Mouse (Mus musculus) heart, embryonic 14.5 days (tissue): Measurements from ENCODE around the gene C030005K15Rik. TPM values are rescaled to one million over a fixed set of nuclear protein-coding genes. Genes with fewer than 3 reads are reported as not detected.

Experiments
- ATAC-seq: fragments of 200-750 bp; cut with Nextera tagmentation; 2 replicates; pipeline ENCODE4 v1.8.0; 2017; ENCODE audit warnings: low read depth, moderate TSS enrichment; ENCODE audit not compliant: insufficient number of reproducible peaks, insufficient read depth, low FRiP score
- H3K27ac ChIP-seq, 2 experiments: fragments of 200-500 bp in 1 of 2; fragments of 300-500 bp in 1 of 2; sonication (generic) in 1 of 2; replicated peaks in 1 of 2; 2 replicates each; pipeline ENCODE4 v1.5.1; 2012 to 2014; ENCODE audit warnings: low read depth in 2 of 2, low read length in 2 of 2, control low read depth in 1 of 2, mild to moderate bottlenecking in 1 of 2, mixed read lengths in 1 of 2; ENCODE audit not compliant: control insufficient read depth in 1 of 2, insufficient read depth in 1 of 2
- H3K27me3 ChIP-seq: fragments of 300-500 bp; sonication (generic); 2 replicates; pipeline ENCODE4 v1.6.1; 2014; ENCODE audit warnings: mild to moderate bottlenecking, low read length, control low read depth; ENCODE audit not compliant: control insufficient read depth, insufficient read depth
- H3K36me3 ChIP-seq: fragments of 300-500 bp; sonication (generic); 2 replicates; pipeline ENCODE4 v1.6.1; 2014; ENCODE audit warnings: mild to moderate bottlenecking, control low read depth, low read length, mixed read lengths; ENCODE audit not compliant: control insufficient read depth, insufficient read depth
- H3K4me1 ChIP-seq, 2 experiments: fragments of 200-500 bp in 1 of 2; fragments of 300-500 bp in 1 of 2; sonication (generic) in 1 of 2; 2 replicates each; pipeline ENCODE4 v1.6.1; 2012 to 2014; ENCODE audit warnings: low read length in 2 of 2, control low read depth in 1 of 2, mixed read lengths in 1 of 2; ENCODE audit not compliant: control insufficient read depth in 2 of 2, insufficient read depth in 2 of 2
- H3K4me2 ChIP-seq: fragments of 300-500 bp; sonication (generic); 2 replicates; pipeline ENCODE4 v1.6.1; 2014; ENCODE audit warnings: mild to moderate bottlenecking, low read length
- H3K4me3 ChIP-seq, 2 experiments: fragments of 200-500 bp in 1 of 2; fragments of 300-500 bp in 1 of 2; sonication (generic) in 1 of 2; 2 replicates each; pipeline ENCODE4 v1.5.1; 2012 to 2014; ENCODE audit warnings: low read length in 2 of 2, mild to moderate bottlenecking in 2 of 2, control low read depth in 1 of 2, low read depth in 1 of 2, moderate library complexity in 1 of 2; ENCODE audit not compliant: control insufficient read depth in 1 of 2, insufficient read depth in 1 of 2
- H3K9ac ChIP-seq: fragments of 300-500 bp; sonication (generic); 2 replicates; pipeline ENCODE4 v1.6.1; 2014; ENCODE audit warnings: mild to moderate bottlenecking, low read length
- H3K9me3 ChIP-seq: fragments of 300-500 bp; sonication (generic); 2 replicates; pipeline ENCODE4 v1.6.1; 2016; ENCODE audit warnings: low read length, control low read depth; ENCODE audit not compliant: control insufficient read depth
- WGBS: fragments of 180-500 bp; shearing (Covaris S2); extraction: QIAGEN DNeasy Blood & Tissue Kit; methylation state at CpG from one replicate; pipeline ENCODE4 v1.1.7; 2014; 5-methylcytosine and 5-hydroxymethylcytosine counted together
- polyA plus RNA-seq: library from polyadenylated mRNA; unstranded; fragments of >200 nt; fragmentation: Nextera tagmentation; extraction: Ambion mirVana; gene quantifications from 2 replicates; pipeline ENCODE4 v1.2.1, GENCODE M21; 2014

Gene C030005K15Rik
- polyA plus RNA-seq, 1 experiment from 2014 or later: not detected

DNA sequence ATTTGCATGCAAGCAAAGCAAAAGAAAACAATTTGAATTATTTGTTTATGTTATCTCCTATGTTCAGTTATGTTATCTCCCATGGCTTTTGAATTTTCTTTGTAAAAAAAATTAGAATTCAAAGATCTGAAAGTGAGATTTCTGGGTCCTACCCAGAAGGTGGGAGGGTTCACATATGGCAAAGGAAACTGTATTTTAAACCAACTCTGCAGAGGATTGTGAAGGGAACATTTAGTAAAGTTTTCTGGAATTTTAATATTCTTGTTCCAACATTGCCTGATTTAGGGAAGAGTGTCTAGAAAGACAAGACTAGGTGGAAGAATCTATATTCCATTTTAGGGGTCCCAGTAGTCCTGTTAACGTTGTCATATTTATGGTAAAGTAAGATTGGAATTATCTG, 9.3 kb downstream of the C030005K15Rik start:
- H3K9me3 ChIP-seq: no peaks in the 10 kb centered on the region
- 74% methylated on average over 1 of the region's 1 CpGs for WGBS
- peaks cover 3 to 4% of the 10 kb centered on the region in 2 experiments; a peak in 3 of 4 replicates for H3K4me1 ChIP-seq
- no peaks in the 10 kb centered on the region for H3K36me3 ChIP-seq
- H3K4me2 ChIP-seq: no peak overlapping the region
- H3K9ac ChIP-seq: no peak overlapping the region
- H3K27ac ChIP-seq: no peak overlapping the region
- ATAC-seq: no peak
- no peak overlapping the region for H3K4me3 ChIP-seq
- no peaks in the 10 kb centered on the region for H3K27me3 ChIP-seq

DNA sequence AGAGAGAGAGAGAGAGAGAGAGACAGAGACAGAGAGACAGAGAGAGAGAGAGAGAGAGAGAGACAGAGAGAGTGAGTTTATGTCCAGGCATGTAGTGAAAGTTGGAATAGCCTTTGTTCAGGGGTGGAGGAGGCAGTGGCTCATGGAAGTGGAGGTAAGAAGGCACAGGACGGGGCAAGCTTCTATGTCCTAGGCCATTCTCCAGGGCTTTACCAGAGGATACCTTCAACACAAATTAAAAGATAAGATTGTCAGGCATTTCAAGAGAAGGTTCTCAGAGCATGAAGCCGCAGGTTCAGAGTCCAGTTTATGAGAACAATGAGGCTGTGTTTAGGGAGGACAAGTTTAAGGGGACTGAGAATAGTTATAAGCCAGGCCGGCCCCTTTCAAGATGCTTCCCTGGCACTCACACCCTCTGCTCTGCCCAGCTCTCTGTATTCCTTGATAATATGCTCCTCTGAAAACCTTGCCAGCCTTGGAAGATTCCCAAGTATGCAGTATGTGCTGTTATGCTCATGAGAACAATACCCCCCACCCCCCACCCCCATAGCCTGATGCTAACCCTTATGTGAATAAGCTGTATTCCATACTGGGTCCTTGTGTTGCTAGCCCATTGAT, 11.2 kb downstream of the C030005K15Rik start:
- Histone ChIP-seq H3K27me3 (no peaks in the 10 kb centered on the region), H3K27ac (no peak overlapping the region), H3K9me3 (no peaks in the 10 kb centered on the region), H3K4me3 (no peak overlapping the region), H3K4me2 (no peak overlapping the region), H3K36me3 (no peaks in the 10 kb centered on the region), H3K4me1 (peaks cover 3 to 4% of the 10 kb centered on the region in 2 experiments; a peak in 3 of 4 replicates), H3K9ac (no peak overlapping the region)
- WGBS: 64% methylated on average over 3 of the region's 3 CpGs
- ATAC-seq: no peak

DNA sequence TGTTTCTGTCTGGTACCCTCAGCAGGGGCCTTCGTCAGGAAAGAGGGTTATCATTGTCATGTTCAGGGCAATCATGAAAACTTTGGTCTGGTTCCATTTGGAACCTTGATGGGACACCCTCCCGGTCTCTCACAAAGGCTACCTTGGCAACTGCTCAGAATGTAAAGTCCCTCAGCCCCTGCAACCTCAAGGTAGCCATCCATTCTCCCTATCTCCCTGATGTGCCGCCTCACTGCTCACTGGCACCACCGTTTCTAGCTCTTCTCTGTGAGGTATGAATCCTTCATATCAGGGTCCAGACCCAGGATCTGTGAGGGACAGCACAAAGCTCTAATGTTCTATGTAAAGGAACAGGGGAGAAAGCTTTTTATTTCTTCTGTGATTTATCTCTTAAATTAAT, 12.0 kb downstream of the C030005K15Rik start:
- 45% methylated on average over 4 of the region's 4 CpGs for WGBS
- Histone ChIP-seq H3K9ac (no peak overlapping the region), H3K4me2 (peak overlapping the region; percentile 31; the same call in 1 of the 2 replicates)

DNA sequence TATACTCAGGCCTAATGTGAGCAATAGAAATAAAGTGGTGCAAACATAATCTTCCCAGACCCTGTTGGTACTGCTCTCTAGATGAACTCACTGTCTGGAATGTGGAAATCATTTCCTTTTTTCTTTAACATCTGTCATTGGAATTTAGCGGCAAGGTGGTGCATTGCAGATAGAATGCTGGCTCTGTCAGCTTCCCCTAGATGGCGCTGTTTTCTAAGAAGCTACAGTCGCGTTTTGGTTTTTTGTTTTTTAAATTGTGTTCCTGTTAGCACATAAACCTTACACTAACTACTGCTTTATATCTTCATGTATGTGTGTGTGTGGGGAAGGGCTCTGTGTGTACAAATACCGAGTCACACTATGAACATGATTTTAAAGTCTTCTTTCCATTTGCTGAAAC, 13.9 kb downstream of the C030005K15Rik start:
- H3K4me1 ChIP-seq: peaks cover 3 to 4% of the 10 kb centered on the region in 2 experiments; a peak in 3 of 4 replicates
- 2% methylated on average over 5 of the region's 5 CpGs for WGBS
- H3K9me3 ChIP-seq: no peaks in the 10 kb centered on the region
- H3K27me3 ChIP-seq: no peaks in the 10 kb centered on the region
- no peak overlapping the region for H3K4me3 ChIP-seq
- no peak overlapping the region for H3K9ac ChIP-seq
- H3K36me3 ChIP-seq: no peaks in the 10 kb centered on the region
- ATAC-seq: no peak
- no peak overlapping the region for H3K4me2 ChIP-seq
- no peak overlapping the region for H3K27ac ChIP-seq

More for the DNA sequence above, 12.0 kb downstream of the C030005K15Rik start:
- Histone ChIP-seq H3K36me3 (no peaks in the 10 kb centered on the region), H3K27ac (no peak overlapping the region), H3K27me3 (no peaks in the 10 kb centered on the region), H3K9me3 (no peaks in the 10 kb centered on the region), H3K4me3 (no peak overlapping the region), H3K4me1 (peaks cover 3 to 4% of the 10 kb centered on the region in 2 experiments; a peak in 3 of 4 replicates)
- no peak for ATAC-seq

DNA sequence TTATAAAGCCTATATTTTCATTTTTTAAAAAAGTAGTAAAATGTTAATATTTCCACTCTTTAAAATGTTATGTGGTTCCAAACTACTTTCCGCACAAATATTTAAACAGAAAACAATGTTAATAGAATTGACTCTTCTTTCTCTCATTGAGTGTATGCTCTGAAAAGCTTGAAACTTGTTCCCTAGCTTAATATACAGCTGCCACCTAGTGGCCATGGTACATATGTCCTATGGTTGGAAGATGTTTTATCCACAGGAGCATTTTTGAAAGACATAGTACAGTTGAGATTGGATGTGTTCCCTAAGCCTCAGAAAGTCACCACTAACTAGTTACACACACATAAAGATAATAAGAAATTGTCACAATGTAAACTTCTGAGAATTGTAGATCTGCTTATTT, 22.0 kb downstream of the C030005K15Rik start:
- Histone ChIP-seq H3K4me2 (no peak overlapping the region), H3K27me3 (no peaks in the 10 kb centered on the region), H3K9ac (no peak overlapping the region), H3K4me1 (no peaks in the 10 kb centered on the region), H3K36me3 (no peaks in the 10 kb centered on the region), H3K4me3 (no peak overlapping the region), H3K27ac (no peak overlapping the region), H3K9me3 (no peaks in the 10 kb centered on the region)
- no peak for ATAC-seq
- WGBS: 42% methylated on average over 1 of the region's 1 CpGs

DNA sequence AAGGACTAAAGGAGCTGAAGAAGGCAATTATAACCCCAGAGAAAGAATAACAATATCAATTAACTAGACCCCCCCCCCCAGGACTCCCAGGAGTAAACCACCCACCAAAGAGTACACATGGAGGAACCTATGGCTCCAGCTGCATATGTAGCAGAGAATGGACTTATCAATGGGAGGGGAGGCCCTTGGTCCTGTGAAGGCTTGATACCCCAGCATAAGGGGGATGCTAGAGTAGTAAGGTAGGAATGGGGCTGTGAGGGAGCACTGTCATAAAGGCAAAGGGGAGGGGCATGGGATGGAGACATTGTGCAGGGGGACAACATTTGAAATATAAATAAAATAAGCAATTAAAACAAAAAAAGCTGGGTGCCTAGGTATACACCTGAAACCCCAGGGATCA, 24.2 kb downstream of the C030005K15Rik start:
- Histone ChIP-seq H3K4me1 (no peaks in the 10 kb centered on the region), H3K4me3 (no peak overlapping the region), H3K27ac (no peak overlapping the region), H3K36me3 (no peaks in the 10 kb centered on the region), H3K9ac (no peak overlapping the region), H3K4me2 (no peak overlapping the region), H3K9me3 (no peaks in the 10 kb centered on the region), H3K27me3 (no peaks in the 10 kb centered on the region)
- ATAC-seq: no peak

DNA sequence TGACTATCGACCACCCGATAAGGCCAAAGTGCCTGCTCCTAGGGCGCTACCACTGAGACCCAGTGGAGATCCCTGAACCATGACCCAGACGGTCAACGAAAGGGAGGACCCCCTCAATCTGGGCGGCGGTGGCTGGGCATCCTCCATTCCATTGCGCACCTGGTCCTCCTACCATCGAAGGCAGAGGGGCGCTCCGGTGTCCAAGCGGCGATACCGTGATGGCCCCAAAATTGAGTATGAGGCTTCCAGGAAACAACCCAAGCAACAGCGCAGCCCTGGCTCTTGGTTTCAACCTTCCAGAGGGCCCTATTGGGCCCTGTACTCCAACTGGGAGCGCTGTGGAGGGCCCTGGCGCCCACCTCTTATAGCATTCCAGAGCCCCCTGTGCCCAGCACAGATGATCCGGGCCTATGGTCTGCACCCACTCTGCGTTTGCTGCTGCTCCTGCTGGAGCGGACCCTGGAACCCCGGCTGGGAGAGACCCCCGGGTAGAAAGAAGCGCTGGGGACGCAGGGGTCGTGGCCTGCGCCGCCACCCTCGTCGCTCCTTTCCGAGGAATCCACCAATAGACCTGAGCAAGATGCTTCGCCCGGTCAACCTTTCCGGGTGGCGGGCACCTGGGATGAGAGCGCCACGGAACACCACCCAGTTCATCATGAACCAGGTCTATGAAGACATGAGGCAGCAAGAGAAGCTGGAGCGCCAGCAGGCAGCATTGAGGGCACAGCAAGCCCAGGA, 33.0 kb downstream of the C030005K15Rik start:
- H3K4me3 ChIP-seq: no peak overlapping the region
- H3K4me2 ChIP-seq: no peak overlapping the region
- no peak overlapping the region for H3K9ac ChIP-seq
- 82% methylated on average over 37 of the region's 37 CpGs for WGBS
- no peaks in the 10 kb centered on the region for H3K36me3 ChIP-seq
- ATAC-seq: no peak
- no peak overlapping the region for H3K27ac ChIP-seq
- H3K27me3 ChIP-seq: no peaks in the 10 kb centered on the region
- H3K4me1 ChIP-seq: no peaks in the 10 kb centered on the region
- H3K9me3 ChIP-seq: 0 out of 2 replicates have a peak, but pooled peaks cover 2% of the 10 kb centered on the region
